Mouse (Mus musculus): Measurements from ENCODE around the gene Cln3. TPM values are rescaled to one million over a fixed set of nuclear protein-coding genes. Genes with fewer than 3 reads are reported as not detected.

The Cln3 gene
- polyA plus RNA-seq, 1 experiment = 41.8 TPM

GRCm38 (mm10) chr7:126579172-126579571, 6.4 kb downstream of the Cln3 start:
- Histone ChIP-seq H3K4me1 (ENCODE audit: control insufficient read depth, insufficient read depth, low read length) (no peaks in the 10 kb centered on the region), H3K27ac (ENCODE audit: insufficient read depth, low read length) (no peak overlapping the region), H3K4me3 (ENCODE audit: insufficient read depth, low read length) (no peak overlapping the region)
- TF ChIP-seq POLR2A (IDR thresholded peaks at IDR 0.05; ENCODE audit: extremely low read depth, insufficient read depth, low read length) (no peak), CTCF (IDR thresholded peaks at IDR 0.05; ENCODE audit: extremely low read depth, insufficient read depth, low read length) (peak; percentile 49)

- no peak overlapping the region for H3K4me3 ChIP-seq (ENCODE audit: insufficient read depth, low read length)
- TF ChIP-seq CTCF (IDR thresholded peaks at IDR 0.05; ENCODE audit: extremely low read depth, insufficient read depth, low read length) (peak; percentile 48), POLR2A (IDR thresholded peaks at IDR 0.05; ENCODE audit: extremely low read depth, insufficient read depth, low read length) (no peak)
- H3K27ac ChIP-seq (ENCODE audit: insufficient read depth, low read length) = no peak overlapping the region
- no peaks in the 10 kb centered on the region for H3K4me1 ChIP-seq (ENCODE audit: control insufficient read depth, insufficient read depth, low read length)
Observed at GRCm38 (mm10) chr7:126576946-126577345, 8.7 kb downstream of the Cln3 start.

GRCm38 (mm10) chr7:126566094-126566765, 19.4 kb downstream of the Cln3 start, which contains the start of gene Eif3c:
Eif3c (minus strand) TSS chr7:126566411.
- TF ChIP-seq CTCF (IDR thresholded peaks at IDR 0.05; ENCODE audit: extremely low read depth, insufficient read depth, low read length) = no peak
- peak; percentile 86 for TF ChIP-seq POLR2A (IDR thresholded peaks at IDR 0.05; ENCODE audit: extremely low read depth, insufficient read depth, low read length)
- Histone ChIP-seq H3K4me1 (ENCODE audit: control insufficient read depth, insufficient read depth, low read length) (no peaks in the 10 kb centered on the region), H3K4me3 (ENCODE audit: insufficient read depth, low read length) (peak within 1 kb of the TSS; percentile 67), H3K27ac (ENCODE audit: insufficient read depth, low read length) (no peak within 1 kb of the TSS)

GRCm38 (mm10) chr7:126565693-126566092, 19.9 kb downstream of the Cln3 start:
- H3K4me3 ChIP-seq (ENCODE audit: insufficient read depth, low read length) = peak overlapping the region; percentile 67
- H3K4me1 ChIP-seq (ENCODE audit: control insufficient read depth, insufficient read depth, low read length) = no peaks in the 10 kb centered on the region
- no peak overlapping the region for H3K27ac ChIP-seq (ENCODE audit: insufficient read depth, low read length)
- no peak for TF ChIP-seq CTCF (IDR thresholded peaks at IDR 0.05; ENCODE audit: extremely low read depth, insufficient read depth, low read length)
- no peak for TF ChIP-seq POLR2A (IDR thresholded peaks at IDR 0.05; ENCODE audit: extremely low read depth, insufficient read depth, low read length)

- H3K27ac ChIP-seq (ENCODE audit: insufficient read depth, low read length) = no peak overlapping the region
- no peaks in the 10 kb centered on the region for H3K4me1 ChIP-seq (ENCODE audit: control insufficient read depth, insufficient read depth, low read length)
- TF ChIP-seq CTCF (IDR thresholded peaks at IDR 0.05; ENCODE audit: extremely low read depth, insufficient read depth, low read length) = no peak
- TF ChIP-seq POLR2A (IDR thresholded peaks at IDR 0.05; ENCODE audit: extremely low read depth, insufficient read depth, low read length) = no peak
- H3K4me3 ChIP-seq (ENCODE audit: insufficient read depth, low read length) = no peak overlapping the region
Observed at GRCm38 (mm10) chr7:126556635-126557034, 29.0 kb downstream of the Cln3 start.

- H3K4me1 ChIP-seq (ENCODE audit: control insufficient read depth, insufficient read depth, low read length) = no peaks in the 10 kb centered on the region
- no peak for TF ChIP-seq CTCF (IDR thresholded peaks at IDR 0.05; ENCODE audit: extremely low read depth, insufficient read depth, low read length)
- no peak for TF ChIP-seq POLR2A (IDR thresholded peaks at IDR 0.05; ENCODE audit: extremely low read depth, insufficient read depth, low read length)
- H3K27ac ChIP-seq (ENCODE audit: insufficient read depth, low read length) = no peak overlapping the region
- H3K4me3 ChIP-seq (ENCODE audit: insufficient read depth, low read length) = no peak overlapping the region
Observed at GRCm38 (mm10) chr7:126554796-126555195, 30.8 kb downstream of the Cln3 start.

- TF ChIP-seq POLR2A (IDR thresholded peaks at IDR 0.05; ENCODE audit: extremely low read depth, insufficient read depth, low read length) = no peak
- no peak for TF ChIP-seq CTCF (IDR thresholded peaks at IDR 0.05; ENCODE audit: extremely low read depth, insufficient read depth, low read length)
- no peaks in the 10 kb centered on the region for H3K4me1 ChIP-seq (ENCODE audit: control insufficient read depth, insufficient read depth, low read length)
Observed at GRCm38 (mm10) chr7:126545631-126546030, 40.0 kb downstream of the Cln3 start.

GRCm38 (mm10) chr7:126541661-126542060, 44.0 kb downstream of the Cln3 start:
- H3K4me3 ChIP-seq (ENCODE audit: insufficient read depth, low read length) = no peak overlapping the region
- TF ChIP-seq CTCF (IDR thresholded peaks at IDR 0.05; ENCODE audit: extremely low read depth, insufficient read depth, low read length) (no peak), POLR2A (IDR thresholded peaks at IDR 0.05; ENCODE audit: extremely low read depth, insufficient read depth, low read length) (no peak)
- H3K27ac ChIP-seq (ENCODE audit: insufficient read depth, low read length) = no peak overlapping the region
- H3K4me1 ChIP-seq (ENCODE audit: control insufficient read depth, insufficient read depth, low read length) = no peaks in the 10 kb centered on the region

More at GRCm38 (mm10) chr7:126545631-126546030, 40.0 kb downstream of the Cln3 start:
- no peak overlapping the region for H3K4me3 ChIP-seq (ENCODE audit: insufficient read depth, low read length)
- H3K27ac ChIP-seq (ENCODE audit: insufficient read depth, low read length) = no peak overlapping the region

- H3K27ac ChIP-seq (ENCODE audit: insufficient read depth, low read length) = no peak overlapping the region
- peak; percentile 23; the same call in 1 of the 2 replicates for TF ChIP-seq CTCF (IDR thresholded peaks at IDR 0.05; ENCODE audit: extremely low read depth, insufficient read depth, low read length)
- no peak for TF ChIP-seq POLR2A (IDR thresholded peaks at IDR 0.05; ENCODE audit: extremely low read depth, insufficient read depth, low read length)
- no peaks in the 10 kb centered on the region for H3K4me1 ChIP-seq (ENCODE audit: control insufficient read depth, insufficient read depth, low read length)
- no peak overlapping the region for H3K4me3 ChIP-seq (ENCODE audit: insufficient read depth, low read length)
Observed at GRCm38 (mm10) chr7:126537820-126538585, 47.6 kb downstream of the Cln3 start.
